Mouse (Mus musculus) gastrocnemius, postnatal 4 days (tissue): ENCODE results near the gene Sectm1b. TPM values are rescaled to one million over a fixed set of nuclear protein-coding genes. Genes with fewer than 3 reads are reported as not detected.
"Not testable (repeated sequence)": the region's sequence is repeated elsewhere in the genome, so short reads cannot be mapped to it uniquely, and the experiment has no call there.

Experiments used
- DNase-seq, 2 experiments: peaks; one replicate each; pipeline ENCODE4 v3.0.0; 2021 to 2022; ENCODE audit warnings: low spot score in 2 of 2, mixed read lengths in 2 of 2
- long read RNA-seq, 2 experiments: library from polyadenylated mRNA; stranded (forward); transcript quantifications; one replicate each; pipeline ENCODE4 v2.0.0; 2021
- total RNA-seq, 2 experiments: library from RNA; stranded (reverse); gene quantifications; 2 replicates each; pipeline ENCODE4 v1.2.3; 2021

Gene Sectm1b
- total RNA-seq = not detected
- long read RNA-seq, experiment 1 = 0 reads
- long read RNA-seq, experiment 2 = 0 reads

DNA sequence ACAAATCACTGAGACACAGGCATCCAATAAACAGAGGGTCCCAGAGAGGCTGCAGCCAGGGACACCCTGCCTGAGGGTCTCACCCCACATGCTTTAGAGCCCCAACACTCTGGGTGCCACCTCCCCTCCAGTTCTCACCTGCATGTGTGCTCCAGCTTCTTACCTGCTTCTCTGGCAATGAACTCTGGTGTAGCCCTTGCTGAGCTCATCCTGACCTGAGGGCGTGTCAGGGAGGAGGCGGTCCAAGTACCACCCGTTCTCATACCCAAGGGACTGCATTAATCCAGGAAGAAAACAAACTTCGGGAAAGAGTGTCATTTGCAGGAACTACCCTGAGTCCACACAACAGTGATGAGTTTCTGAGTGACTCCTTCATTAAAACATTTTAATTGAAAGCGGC lies at the start of gene Sectm1b:
Sectm1b (minus strand) TSS at position 191 of the 400 bp plus-strand sequence.
- no peak for DNase-seq

DNA sequence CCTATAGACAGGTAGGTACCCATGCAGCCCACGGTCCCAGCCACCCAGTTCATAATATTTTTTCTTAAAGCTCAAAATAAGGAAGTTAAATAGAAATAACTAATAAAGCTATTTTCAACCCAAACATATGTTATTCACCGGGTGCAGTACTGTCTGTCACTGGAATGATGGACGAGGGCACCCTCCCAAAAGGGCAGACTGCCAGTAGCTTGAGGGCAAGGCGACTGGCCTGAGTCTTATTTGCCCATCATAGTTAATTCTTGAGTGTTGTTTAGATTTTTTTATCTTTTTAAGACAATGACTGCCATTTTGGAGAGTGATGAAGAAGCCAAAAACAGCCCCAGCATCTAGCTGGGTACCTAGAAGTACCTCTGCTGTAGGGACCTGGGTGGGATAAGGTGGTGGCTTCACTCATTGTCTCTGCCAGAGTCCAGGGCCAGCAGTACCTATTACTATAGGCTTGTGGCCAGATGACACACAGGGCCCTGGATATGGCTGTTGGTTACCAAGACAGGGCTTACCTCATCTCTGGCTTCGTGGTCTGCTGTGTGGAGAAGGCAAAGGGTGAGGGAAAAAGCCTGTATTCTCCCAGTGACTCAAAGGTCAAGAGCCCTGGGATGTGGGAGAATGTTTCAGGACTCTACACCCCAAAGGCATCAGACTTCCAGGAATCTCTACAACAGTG lies 48.9 kb upstream of the Sectm1b start:
- no peak for DNase-seq

DNA sequence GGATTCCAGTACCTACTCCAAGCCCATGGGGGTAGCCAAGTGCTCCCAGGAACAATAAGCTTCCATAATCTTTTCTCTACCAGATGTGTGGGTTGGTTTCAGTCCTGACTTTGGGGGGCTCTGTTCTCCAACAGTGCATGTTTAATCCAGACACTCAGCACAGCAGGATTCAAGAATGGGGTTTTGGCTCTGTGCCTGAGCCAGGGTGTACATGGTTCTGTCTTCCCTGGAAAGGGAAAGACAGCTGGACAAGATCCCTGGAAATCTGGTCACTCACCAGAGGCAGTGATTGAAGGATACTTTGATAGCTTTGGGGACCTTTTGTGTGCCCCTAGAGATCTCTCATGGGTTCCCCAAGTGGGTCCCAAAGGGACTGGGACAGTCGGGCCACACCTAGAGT lies 48.2 kb upstream of the Sectm1b start:
- no peak for DNase-seq

DNA sequence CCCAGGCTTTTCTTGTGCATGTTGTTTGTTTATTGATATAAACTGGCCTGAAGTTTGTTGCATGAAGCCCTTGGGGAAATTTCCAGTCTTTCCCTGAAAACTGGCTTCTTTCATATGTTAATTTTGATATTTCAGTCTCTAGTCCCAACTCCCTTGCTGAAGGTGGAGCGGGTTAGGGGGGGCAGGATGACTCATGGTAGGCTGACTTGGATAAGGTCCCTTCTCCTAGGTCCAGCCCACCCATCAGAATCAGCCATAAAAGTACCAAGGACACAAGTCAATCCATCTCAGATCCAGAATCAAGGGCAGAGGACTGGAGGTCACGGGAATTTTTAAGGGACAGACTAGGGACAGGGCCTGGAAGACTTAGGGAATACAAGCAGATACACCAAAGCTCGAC lies 47.7 kb upstream of the Sectm1b start:
- DNase-seq = no peak

DNA sequence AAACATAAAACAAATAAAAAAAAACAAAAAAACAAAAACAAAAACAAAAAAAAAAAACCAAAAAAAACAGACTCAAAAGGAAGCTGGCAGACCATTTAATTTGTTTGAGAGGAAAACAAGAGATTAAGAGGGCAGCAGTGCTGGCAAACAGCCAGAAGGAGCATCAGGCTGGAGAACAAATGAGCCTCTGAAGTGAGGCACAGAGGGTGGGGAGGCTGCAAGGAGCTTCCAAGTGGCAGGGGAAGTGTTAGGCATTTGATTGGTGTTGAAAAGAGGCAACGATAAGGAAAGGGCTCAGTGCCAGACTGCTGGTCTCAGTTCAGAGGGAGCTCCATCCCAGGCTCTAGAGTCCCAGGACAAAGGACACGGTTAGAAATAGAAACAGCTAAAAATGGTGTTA lies 46.6 kb upstream of the Sectm1b start:
- DNase-seq = no peak

DNA sequence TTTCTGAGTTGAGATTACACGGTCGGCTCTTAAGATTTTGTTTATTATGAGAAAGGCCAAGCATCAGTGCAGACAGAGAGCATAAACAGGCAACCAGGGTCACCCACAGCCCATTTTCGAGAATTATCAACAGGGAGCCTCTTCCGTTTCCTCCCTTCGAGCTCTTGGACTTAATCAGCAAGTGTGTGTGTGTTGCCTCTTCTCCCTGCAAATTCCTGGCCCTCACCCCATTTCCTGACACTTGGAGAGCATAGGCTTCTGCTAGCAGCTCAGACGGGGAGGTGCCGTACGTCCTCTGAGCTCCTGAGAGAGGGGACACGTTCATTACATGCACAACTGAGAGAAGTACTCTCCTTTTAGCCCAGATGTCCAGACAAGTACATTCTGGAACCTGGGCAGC lies 44.7 kb upstream of the Sectm1b start:
- DNase-seq = no peak

DNA sequence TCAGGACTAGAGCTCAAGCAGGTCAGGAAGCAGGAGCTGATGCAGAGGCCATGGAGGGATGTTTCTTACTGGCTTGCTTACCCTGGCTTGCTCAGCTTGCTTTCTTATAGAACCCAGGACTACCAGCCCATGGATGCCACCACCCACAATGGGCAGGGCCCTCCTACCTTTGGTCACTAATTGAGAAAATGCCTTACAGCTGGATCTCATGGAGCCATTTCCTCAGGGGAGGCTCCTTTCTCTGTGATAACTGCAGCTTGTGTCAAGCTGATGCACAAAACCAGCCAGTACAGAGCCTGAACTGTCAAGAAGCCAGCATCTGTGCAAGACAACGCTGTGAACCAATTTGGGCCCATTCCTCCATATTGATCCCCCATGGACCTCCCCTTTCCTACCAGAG lies 43.9 kb upstream of the Sectm1b start:
- DNase-seq = not testable (repeated sequence)

DNA sequence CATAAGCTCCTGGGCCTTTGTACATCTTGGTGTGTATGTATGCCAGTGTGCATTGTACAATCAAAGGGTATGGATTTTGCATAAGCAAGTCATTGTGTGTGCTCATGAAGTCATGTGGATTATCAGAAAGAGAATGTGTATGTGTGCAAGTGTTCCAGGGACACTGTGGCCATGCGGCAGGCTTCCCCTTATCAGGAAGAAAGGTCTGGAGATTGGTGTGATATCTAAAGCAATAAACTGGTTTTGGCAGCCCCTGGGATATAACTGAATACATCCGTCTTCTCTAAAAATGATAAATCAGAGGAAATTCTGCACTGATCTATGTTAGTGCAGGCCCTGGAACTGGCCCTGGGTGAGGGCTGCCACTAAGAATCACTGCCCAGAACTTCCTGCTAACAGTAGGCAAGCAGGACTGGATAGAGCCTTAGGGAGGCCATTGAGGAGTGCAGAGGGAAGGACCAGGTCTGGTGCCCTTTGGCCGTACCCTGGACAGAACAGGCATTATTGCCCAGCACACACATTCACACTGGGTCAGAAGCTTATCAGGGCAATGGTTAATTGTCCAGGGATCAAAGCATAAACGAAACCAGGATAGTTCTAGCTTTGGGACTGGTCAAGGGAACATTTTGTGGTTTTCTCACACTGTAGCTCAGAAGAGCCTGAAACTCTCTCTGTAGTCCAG lies 37.9 kb upstream of the Sectm1b start:
- no peak for DNase-seq

DNA sequence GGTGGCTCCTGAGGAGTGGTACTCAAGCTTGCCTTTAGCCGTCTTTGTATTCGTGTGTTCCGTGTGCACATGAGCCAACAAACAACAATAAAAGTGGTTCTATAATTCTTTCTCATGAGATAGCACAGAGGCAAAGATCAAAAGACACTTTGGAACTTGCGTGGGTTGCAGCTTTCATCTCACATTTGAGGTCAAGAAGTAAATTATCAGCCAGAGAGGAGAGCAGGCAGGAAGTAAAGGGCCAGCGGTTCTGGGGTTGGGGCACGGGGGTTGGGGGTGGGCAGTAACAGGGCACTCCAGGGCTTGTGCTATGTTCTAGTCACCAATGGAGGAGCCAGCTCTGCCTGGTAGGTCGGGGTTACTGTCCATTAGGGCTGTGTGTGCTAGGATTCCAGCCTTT lies 37.3 kb upstream of the Sectm1b start:
- DNase-seq = no peak

DNA sequence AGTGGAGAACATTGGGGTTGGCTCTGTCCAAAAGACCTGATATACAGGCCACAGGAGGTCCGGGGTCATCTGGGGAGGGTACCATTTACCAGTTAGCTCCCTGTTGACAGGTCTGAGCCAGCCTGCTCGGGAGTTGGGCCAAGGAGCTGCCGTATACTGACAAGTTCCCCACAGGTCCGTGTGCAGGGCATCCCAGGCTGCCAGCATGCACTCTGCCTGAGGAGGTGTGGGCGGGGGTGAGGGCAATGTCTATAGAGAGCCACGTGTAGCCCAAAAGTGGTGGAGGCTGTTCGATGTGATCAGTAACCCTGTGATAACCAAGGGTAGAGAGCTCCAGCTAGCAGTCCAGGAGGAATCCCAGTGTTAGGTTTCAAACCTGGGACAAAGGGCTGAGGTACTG lies 36.4 kb upstream of the Sectm1b start:
- DNase-seq = no peak

DNA sequence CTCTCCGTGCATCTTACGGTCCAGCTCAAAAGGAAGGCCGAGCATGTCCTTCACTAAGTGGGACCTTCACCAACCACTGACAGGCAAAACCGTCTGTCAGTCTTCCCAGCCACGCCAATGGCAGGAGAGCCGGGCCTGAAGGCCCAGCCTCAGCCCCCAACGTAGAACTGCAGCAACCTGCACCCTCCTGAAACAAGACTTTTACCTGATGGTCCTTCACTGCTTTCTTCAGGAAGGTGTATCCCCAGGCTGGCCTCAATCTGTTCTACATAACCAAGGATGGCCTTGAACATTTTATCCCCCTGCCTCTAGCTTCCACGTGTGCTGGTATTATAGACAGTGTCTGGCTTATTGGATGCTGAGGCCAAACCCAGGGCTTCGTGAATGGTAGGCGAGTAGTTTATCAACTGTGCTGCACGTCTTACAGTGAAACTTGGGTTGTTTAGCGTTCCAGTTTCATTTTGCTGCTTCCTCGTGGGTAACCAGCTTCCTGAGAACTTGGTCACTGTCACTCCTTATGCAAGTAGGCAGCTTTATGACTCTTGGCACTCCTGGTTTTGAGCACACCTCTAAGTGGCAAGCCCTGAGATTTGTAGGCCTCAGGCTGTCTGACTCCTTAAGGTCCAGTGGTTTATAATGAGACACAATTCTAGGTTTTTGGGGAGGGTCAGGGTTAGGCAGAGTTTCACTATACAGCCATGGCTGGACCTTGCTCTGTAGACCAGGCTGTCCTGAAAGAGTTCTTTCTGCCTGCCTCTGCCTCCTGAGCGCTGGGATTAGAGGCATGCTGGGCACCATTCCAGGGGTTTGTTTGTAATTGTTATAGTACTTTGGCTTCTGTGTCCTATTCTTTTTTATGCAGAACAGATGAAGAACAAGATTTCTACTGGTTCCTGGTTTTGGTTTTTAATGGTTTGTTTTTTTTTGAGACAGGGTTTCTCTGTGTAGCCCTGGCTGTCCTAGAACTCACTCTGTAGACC lies 29.5 kb upstream of the Sectm1b start:
- no peak for DNase-seq

DNA sequence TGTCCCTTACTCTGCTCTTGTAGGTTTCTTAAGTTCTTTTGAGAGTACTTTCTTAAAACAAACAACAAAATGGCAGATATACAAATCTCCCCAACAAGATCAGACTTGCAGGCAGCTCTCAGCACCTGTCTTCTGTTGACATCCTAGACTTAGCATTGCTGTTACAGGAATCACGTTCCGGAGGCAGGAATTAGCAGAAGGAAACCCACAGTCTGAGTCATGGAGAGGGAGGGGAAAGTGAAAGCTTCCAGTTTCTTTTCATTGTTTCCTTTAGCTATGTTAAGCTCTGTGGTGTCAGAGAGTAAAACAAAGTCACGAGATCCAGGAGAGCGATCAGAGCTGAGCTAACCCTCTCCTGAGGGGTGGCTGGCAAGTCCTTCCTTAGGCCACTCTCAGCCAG lies 27.6 kb upstream of the Sectm1b start:
- DNase-seq = no peak

DNA sequence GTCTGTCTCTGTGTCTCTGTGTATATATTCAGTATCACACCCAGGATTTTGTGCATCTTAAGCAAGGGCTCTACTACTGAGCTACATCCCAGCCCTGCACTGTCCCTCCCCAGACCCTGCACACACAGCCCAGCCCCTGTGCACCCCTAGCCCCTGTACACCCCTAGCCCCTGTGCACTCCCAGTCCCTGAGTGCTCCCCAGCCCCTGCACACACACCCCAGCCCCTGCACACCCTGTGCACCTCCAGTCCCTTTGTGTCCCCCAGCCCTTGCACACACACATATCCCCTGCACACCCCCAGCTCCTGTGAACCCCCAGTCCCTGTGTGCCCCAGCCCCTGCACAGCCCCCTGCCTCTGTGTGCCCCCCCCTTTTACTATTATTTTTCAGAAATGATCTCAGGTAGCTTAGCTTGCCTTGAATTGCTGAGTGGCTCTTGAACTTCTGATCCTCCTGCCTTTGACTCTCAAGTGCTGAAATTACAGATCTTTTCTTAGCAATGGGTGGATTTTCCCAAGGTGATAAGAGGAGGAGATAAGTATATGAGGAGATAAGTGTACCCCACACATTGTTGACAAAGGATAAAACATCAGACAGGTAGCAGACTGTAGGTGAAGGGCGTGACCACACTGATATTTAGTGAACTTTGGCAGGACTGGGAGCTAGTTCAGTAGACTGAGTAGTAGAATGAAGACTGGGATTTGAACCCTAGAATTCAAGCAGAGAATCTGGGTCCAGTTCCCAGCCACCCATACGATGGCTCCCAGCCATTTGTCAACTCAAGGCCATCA lies 26.6 kb upstream of the Sectm1b start:
- no peak for DNase-seq

DNA sequence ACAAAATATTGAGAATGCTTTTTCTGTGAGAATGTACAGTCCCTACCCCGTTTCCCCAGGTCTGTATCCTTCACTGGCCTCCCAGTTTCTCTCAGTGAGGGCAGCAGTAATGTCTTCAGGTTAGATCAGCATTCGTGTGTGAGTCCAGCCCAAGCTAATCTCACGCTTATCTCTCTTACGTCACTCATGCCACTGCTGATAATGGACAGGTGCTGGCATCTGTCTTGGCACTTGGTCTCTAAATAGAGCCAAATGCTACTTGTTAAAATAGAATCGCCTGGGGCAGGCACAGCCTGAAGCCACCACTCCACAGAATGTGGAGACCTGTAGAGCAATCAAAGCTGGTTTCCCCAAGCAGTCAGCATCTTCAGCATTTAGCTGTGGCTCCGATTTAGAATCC lies 25.6 kb upstream of the Sectm1b start:
- no peak for DNase-seq

DNA sequence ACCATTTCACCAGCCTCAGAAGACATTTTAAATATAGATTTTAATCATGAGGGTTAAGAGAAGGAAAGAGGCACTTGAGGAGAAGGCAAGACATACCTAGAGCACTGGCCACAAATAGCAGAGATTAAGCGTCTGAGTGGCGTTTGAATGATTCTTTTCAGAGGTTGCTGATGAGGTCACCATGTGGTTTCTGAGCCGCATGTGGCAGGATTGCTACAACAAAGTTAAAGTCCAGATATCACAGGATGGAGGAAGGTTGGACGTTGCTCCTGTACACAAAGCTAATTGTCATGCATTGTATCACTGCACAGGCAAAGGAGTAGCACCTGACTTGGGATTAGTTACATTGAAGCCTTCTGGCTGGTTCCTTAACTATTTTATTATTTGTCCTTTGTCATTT lies 22.9 kb upstream of the Sectm1b start:
- DNase-seq = no peak

DNA sequence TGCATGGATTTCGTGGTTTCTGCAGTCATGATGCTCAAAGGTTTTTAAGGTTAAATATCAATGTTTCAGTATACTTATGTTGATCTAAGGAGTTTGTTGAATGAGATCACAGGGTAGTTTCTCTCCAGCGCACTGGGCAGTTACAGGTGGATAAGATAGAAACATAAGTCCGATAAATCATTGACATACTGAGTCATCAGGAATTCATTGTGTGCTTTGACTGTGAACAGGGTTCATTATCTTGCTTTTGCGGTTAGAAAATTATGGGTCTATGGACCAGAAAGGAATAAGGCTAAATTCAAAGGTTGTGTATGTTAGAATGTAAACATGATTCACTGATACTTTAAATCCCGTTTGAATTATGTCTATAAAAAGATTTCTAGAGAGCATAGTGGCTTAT lies 21.8 kb upstream of the Sectm1b start:
- DNase-seq = no peak

DNA sequence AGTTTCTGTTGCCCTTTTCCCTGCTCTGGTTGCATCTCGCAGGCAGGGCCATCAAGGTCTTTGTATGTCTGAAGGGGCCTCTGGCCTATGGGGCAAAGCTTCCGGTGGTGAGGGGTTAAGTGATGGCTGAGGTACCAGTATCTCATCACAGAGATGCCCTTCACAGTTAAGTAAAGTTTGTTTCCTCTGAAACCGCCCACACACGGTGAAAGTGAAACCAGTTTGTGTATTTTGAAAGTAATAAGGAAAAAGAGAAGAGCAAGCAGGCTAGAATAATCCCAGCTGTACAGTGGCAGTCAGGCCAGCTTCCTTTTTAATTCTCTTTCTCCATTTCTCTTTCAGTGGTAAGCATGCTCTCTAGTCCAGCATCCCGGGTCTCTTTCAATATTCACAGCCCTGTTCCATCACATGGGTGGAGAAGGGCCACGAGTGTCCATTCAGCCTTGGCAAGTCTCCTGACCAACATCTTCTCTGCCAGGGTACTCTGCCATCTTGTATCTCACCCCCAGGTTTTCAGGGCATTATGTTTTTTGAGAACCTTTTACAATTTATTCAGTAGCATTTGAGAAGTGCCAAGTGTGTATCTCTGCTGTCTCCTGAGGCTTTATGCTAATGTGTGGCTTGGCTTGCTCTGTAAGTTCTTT lies 19.6 kb upstream of the Sectm1b start:
- no peak for DNase-seq

DNA sequence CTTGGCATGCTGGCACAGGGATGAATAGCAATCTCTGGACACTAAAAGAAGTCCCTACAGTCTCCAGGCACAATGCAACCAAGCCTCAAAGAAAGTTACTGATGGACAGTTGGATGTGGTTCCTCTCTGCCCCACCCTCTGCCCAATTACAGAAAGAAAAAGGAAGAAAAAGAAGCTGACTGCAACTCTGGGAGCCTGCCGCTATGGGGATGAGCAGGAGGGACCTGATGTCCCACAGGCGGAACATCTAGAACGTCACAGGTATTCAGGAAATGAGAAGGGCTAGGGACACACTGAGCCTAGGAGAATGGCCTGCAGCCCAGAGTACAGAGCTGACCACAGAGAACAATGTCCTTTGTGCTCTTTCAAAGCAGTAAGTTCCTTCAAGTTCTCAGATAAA lies 18.9 kb upstream of the Sectm1b start:
- no peak for DNase-seq

DNA sequence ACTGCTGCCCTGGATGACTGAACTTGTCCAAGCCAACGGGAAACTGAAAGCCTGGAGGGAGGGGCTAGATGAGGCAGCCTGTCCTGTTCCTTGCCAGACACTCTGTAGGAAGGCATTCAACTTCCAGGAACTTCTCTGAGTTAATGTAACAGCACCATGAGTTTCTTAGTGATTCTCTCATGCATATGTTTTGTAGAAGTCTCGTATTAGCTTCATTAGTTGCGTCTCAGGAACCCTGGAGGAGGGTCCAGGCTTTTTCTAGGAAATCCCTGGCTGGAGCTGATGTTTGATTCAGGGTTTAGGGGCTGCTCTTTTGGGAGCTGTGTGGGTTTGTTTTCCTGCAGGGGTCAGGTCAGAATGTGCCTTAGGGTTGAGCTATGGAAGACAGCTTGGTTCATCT lies 17.8 kb upstream of the Sectm1b start, which contains the start of gene Sectm1a:
Sectm1a (minus strand) TSS at position 101 of the 400 bp plus-strand sequence.
- no peak for DNase-seq

DNA sequence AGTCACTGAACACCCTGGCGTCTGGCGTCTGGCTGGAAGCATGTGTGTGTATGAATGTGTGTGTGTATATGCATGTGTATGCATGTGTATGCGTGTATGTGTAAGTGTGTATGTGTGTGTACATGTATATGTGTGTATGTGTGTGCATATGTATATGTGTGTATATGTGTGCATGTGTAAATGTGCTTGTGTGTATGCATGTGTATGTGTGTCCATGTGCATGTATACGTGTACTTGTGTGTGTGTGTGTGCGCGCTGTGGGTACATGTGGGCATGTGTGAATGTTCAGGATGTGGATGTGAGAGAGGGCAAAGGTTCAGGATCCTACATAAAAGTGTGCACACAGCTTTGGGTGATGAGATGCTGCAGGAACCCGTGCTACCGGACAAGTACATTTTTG lies 17.0 kb upstream of the Sectm1b start:
- no peak for DNase-seq
